Mouse (Mus musculus): ENCODE results near the gene Ubb.

Ubb gene

GRCm38 (mm10) chr11:62553186-62553585 is 2.2 kb downstream of the Ubb start:
- DNase-seq: no peak

- no peak for DNase-seq
Observed at GRCm38 (mm10) chr11:62553633-62554032, 2.7 kb downstream of the Ubb start.

GRCm38 (mm10) chr11:62554163-62554855 is 3.3 kb downstream of the Ubb start:
- DNase-seq: no peak

GRCm38 (mm10) chr11:62554934-62555517 is 4.1 kb downstream of the Ubb start:
- DNase-seq: no peak

- no peak for DNase-seq
Observed at GRCm38 (mm10) chr11:62555896-62556412, 5.0 kb downstream of the Ubb start.

GRCm38 (mm10) chr11:62557205-62557604 is 6.2 kb downstream of the Ubb start:
- DNase-seq: no peak

- DNase-seq: no peak
Observed at GRCm38 (mm10) chr11:62558152-62558551, 7.2 kb downstream of the Ubb start.

- no peak for DNase-seq
Observed at GRCm38 (mm10) chr11:62558961-62559646, 8.1 kb downstream of the Ubb start.

GRCm38 (mm10) chr11:62560463-62561016 is 9.6 kb downstream of the Ubb start:
- peak in 1 of 2 experiments; percentile 31 for DNase-seq

GRCm38 (mm10) chr11:62563590-62563989 is 12.6 kb downstream of the Ubb start:
- no peak for DNase-seq

- no peak for DNase-seq
Observed at GRCm38 (mm10) chr11:62565747-62566146, 14.8 kb downstream of the Ubb start.

- no peak for DNase-seq
Observed at GRCm38 (mm10) chr11:62566211-62566610, 15.2 kb downstream of the Ubb start.

GRCm38 (mm10) chr11:62568300-62568699 is 17.3 kb downstream of the Ubb start:
- no peak for DNase-seq

- no peak for DNase-seq
Observed at GRCm38 (mm10) chr11:62573959-62574702, 23.2 kb downstream of the Ubb start, which contains the start of gene Trpv2. Trpv2 (plus strand) TSS chr11:62574486.

- DNase-seq: no peak
Observed at GRCm38 (mm10) chr11:62574703-62575085, 23.7 kb downstream of the Ubb start.

GRCm38 (mm10) chr11:62575297-62575658 is 24.3 kb downstream of the Ubb start:
- peak; percentile 97 for DNase-seq

- DNase-seq: peak; percentile 89 to 93
Observed at GRCm38 (mm10) chr11:62575659-62576438, 24.9 kb downstream of the Ubb start.

GRCm38 (mm10) chr11:62576530-62577152 is 25.7 kb downstream of the Ubb start:
- DNase-seq: peak in 1 of 2 experiments; percentile 20

GRCm38 (mm10) chr11:62583031-62583430 is 32.1 kb downstream of the Ubb start:
- no peak for DNase-seq

- no peak for DNase-seq
Observed at GRCm38 (mm10) chr11:62584671-62585206, 33.8 kb downstream of the Ubb start.

- no peak for DNase-seq
Observed at GRCm38 (mm10) chr11:62587034-62587433, 36.1 kb downstream of the Ubb start.
